Mouse (Mus musculus): ENCODE data around the gene Tgif1. TPM values are rescaled to one million over a fixed set of nuclear protein-coding genes. Genes with fewer than 3 reads are reported as not detected.
"Not testable (repeated sequence)": the region's sequence is repeated elsewhere in the genome, so short reads cannot be mapped to it uniquely, and the experiment has no call there.

Gene Tgif1
- polyA plus RNA-seq, 1 experiment from 2014 or later = 90.4 TPM

DNA sequence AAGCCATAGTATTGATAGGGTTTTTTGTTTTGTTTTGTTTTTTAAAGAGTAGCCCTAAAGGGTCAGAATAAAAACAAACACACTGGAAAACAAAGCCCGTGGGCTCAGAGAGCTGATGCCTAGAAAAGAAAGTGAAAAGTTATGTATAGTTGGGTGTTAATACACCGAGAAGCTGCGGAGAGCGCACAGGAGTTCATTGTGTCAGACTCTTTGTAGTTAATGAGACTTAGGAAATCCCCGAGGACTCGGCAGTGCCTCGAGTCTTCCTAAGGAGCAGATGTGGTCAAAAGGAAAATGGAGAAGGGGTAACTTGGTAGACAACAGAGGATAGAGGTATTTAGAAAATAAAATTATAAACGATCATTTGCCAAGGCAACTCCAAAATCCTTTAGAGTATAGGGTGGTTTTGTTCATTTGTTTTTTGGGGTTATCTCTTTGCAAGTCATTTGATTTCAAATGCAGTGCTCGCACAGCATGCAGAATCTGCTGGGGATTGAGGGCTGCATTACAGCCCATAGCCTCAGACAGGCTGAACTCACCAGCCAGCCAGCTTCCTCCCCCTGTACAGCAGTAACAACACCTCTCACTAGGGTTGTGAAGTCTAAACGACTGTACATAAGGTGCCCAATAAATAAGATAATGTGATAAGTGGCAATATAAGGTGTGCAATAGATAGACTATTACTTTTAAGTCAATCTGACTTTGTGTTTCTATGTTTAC, 18.1 kb downstream of the Tgif1 start:
- WGBS = 10% methylated on average over 10 of the region's 10 CpGs
- Histone ChIP-seq H3K9me3 (ENCODE audit: low read length) (no peaks in the 10 kb centered on the region), H3K4me1 (ENCODE audit: insufficient read depth, low read length) (peaks cover 14% of the 10 kb centered on the region; the same call in 1 of the 2 replicates), H3K27ac (ENCODE audit: low read length) (no peak overlapping the region), H3K36me3 (ENCODE audit: insufficient read depth, low read length) (peaks cover 11% of the 10 kb centered on the region; the same call in 1 of the 2 replicates), H3K9ac (replicated peaks; ENCODE audit: low read length) (peak overlapping the region; percentile 69), H3K4me3 (ENCODE audit: low read length) (peak overlapping the region; percentile 54), H3K27me3 (ENCODE audit: insufficient read depth, low read length) (no peaks in the 10 kb centered on the region), H3K4me2 (replicated peaks; ENCODE audit: low read depth, low read length) (peak overlapping the region; percentile 95)
- no peak for ATAC-seq (ENCODE audit: low FRiP score, low TSS enrichment)

DNA sequence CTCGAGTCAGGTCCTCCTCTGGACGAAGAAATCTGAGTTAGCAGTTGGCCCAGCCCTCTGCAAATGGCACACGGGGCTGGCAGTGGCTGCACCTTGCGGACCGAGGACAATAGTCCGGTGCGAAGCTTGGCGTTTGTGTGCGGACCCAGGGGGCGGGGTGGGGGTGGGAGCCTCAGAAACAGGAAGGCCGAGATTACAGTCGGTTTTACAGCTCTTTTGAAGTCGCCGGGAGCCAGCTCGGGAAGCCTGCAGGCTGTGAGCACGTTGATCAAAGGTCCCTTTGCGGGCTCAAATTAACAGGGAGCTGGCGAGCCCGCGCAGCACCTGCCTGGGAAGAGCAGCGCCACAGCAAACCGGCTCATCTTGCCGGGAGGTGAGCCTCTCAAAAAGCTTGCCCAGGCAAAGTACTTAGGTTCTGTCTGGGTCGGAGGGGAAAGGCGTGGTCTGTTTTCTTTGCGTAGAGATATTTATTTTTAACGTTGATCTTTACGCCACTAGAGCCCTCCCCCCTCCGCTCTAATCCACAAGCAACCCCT, 18.8 kb downstream of the Tgif1 start:
- peak; percentile 67 for ATAC-seq (ENCODE audit: low FRiP score, low TSS enrichment)

DNA sequence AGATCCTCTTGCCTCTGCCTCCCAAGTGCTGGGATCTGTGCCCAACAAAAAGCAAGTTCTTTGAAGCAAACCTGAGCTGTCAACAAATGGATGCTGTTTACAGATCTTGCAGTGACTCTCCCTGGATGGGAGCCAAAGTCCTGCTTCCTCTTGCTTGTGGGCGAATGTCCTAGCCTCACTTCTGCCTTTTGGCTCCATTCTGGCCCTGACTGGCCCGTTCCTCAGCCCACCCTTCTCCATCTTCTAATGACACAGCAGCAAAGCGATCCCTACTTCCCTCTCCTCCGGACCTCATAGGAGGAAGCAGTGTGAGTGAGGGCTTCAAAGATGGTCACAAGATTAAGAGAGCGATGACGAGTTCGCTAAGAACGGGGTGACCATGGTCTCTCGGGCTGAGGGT, 20.8 kb downstream of the Tgif1 start:
- Histone ChIP-seq H3K9me3 (ENCODE audit: low read length) (no peaks in the 10 kb centered on the region), H3K27me3 (ENCODE audit: insufficient read depth, low read length) (no peaks in the 10 kb centered on the region), H3K4me1 (ENCODE audit: insufficient read depth, low read length) (peaks cover 14% of the 10 kb centered on the region; the same call in 1 of the 2 replicates), H3K27ac (ENCODE audit: low read length) (no peak overlapping the region), H3K9ac (replicated peaks; ENCODE audit: low read length) (no peak overlapping the region), H3K4me3 (ENCODE audit: low read length) (no peak overlapping the region), H3K36me3 (ENCODE audit: insufficient read depth, low read length) (no peaks in the 10 kb centered on the region), H3K4me2 (replicated peaks; ENCODE audit: low read depth, low read length) (no peak overlapping the region)
- ATAC-seq (ENCODE audit: low FRiP score, low TSS enrichment) = no peak
- 86% methylated on average over 9 of the region's 9 CpGs for WGBS

More for the DNA sequence above, 18.8 kb downstream of the Tgif1 start:
- H3K9me3 ChIP-seq (ENCODE audit: low read length) = no peaks in the 10 kb centered on the region
- peaks cover 14% of the 10 kb centered on the region; the same call in 1 of the 2 replicates for H3K4me1 ChIP-seq (ENCODE audit: insufficient read depth, low read length)
- no peaks in the 10 kb centered on the region for H3K27me3 ChIP-seq (ENCODE audit: insufficient read depth, low read length)
- peak overlapping the region; percentile 54 for H3K4me3 ChIP-seq (ENCODE audit: low read length)
- under 1% methylated on average over 29 of the region's 29 CpGs for WGBS
- peak overlapping the region; percentile 95 for H3K4me2 ChIP-seq (replicated peaks; ENCODE audit: low read depth, low read length)
- H3K27ac ChIP-seq (ENCODE audit: low read length) = peak overlapping the region; percentile 45; the same call in 1 of the 2 replicates
- peak overlapping the region; percentile 69 for H3K9ac ChIP-seq (replicated peaks; ENCODE audit: low read length)
- H3K36me3 ChIP-seq (ENCODE audit: insufficient read depth, low read length) = peaks cover 7% of the 10 kb centered on the region; the same call in 1 of the 2 replicates

DNA sequence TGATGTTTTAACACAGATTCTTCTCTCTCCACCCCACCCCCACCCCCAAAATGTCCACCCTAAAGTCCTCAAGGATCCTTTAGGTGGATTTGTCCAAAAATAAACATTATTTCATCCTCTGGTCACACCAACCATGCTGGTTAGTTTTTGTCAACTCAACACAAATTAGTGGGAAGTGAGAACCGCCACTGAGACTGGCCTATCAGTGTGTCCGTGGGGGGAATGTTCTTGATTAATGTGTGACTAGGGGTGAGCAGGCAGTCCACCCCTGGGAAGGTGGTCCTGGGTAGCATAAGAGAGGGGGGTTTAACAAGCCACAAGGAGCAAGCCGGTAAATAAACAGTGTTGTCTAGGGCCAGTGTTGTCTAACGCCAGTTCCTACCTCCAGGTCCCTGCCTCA, 21.8 kb downstream of the Tgif1 start:
- H3K9me3 ChIP-seq (ENCODE audit: low read length) = no peaks in the 10 kb centered on the region
- H3K4me1 ChIP-seq (ENCODE audit: insufficient read depth, low read length) = peaks cover 14% of the 10 kb centered on the region; the same call in 1 of the 2 replicates
- no peaks in the 10 kb centered on the region for H3K27me3 ChIP-seq (ENCODE audit: insufficient read depth, low read length)
- H3K4me3 ChIP-seq (ENCODE audit: low read length) = no peak overlapping the region
- 39% methylated on average over 4 of the region's 4 CpGs for WGBS
- H3K27ac ChIP-seq (ENCODE audit: low read length) = no peak overlapping the region
- no peak overlapping the region for H3K9ac ChIP-seq (replicated peaks; ENCODE audit: low read length)
- no peaks in the 10 kb centered on the region for H3K36me3 ChIP-seq (ENCODE audit: insufficient read depth, low read length)
- H3K4me2 ChIP-seq (replicated peaks; ENCODE audit: low read depth, low read length) = no peak overlapping the region
- ATAC-seq (ENCODE audit: low FRiP score, low TSS enrichment) = no peak

DNA sequence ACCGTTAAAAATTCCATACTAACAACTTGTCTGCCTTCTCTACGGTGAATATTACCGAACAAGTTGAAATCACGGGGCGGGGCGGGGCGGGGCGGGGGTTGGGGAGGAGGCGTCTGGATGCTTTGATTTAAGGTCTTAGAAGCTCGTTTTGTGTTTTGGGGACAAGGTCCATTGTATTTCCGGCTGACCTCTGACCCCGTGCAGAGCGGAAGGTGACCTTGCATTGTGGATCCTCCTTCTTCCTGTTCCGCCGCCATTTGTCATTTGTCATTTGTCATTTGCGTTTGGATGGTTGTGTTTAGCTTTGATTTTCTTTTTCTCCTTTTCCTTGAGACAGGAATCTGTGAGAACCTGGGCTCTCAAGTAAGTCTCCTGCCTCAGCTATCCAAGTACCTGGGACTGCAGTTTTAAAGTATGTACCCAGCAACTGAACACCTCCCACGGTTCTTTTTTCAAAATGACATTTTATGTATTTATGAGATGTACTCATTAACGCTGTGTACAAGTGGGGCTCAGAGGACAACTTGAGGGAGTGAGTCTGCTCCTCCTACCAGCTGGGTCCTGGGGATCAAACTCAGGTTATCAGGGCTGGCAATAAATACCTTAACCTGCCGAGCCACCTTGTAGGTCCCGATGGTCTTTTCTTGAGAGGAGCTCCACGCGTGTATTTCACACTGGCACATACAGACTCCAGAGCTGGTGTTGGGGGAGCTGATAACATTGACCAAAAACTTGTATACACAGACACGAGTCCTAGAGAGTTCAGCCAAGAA, 23.2 kb downstream of the Tgif1 start:
- Histone ChIP-seq H3K9me3 (ENCODE audit: low read length) (no peaks in the 10 kb centered on the region), H3K4me2 (replicated peaks; ENCODE audit: low read depth, low read length) (no peak overlapping the region), H3K36me3 (ENCODE audit: insufficient read depth, low read length) (no peaks in the 10 kb centered on the region), H3K27me3 (ENCODE audit: insufficient read depth, low read length) (no peaks in the 10 kb centered on the region), H3K9ac (replicated peaks; ENCODE audit: low read length) (no peak overlapping the region), H3K4me3 (ENCODE audit: low read length) (no peak overlapping the region), H3K27ac (ENCODE audit: low read length) (no peak overlapping the region), H3K4me1 (ENCODE audit: insufficient read depth, low read length) (peaks cover 8% of the 10 kb centered on the region; the same call in 1 of the 2 replicates)
- WGBS = 81% methylated on average over 23 of the region's 23 CpGs
- ATAC-seq (ENCODE audit: low FRiP score, low TSS enrichment) = no peak

DNA sequence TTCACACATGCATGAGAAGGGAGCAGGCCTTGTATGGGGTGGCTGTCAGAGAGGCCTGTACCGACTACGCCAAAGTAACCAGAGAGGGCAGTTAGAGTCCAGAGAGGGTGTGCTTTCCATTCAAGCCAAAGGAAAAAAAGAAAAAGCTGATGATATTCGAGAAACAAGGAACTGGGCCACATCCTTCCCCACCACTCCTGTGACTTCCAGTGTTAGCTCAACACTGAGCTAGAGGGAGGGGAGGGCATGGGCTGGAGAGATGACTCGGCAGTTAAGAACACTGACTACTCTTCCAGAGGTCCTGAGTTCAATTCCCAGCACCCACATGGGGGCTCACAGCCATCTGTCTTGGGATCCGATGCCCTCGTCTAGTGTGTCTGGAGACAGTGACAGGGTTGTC, 24.1 kb downstream of the Tgif1 start:
- no peak overlapping the region for H3K9ac ChIP-seq (replicated peaks; ENCODE audit: low read length)
- no peaks in the 10 kb centered on the region for H3K9me3 ChIP-seq (ENCODE audit: low read length)
- H3K27ac ChIP-seq (ENCODE audit: low read length) = no peak overlapping the region
- H3K4me3 ChIP-seq (ENCODE audit: low read length) = no peak overlapping the region
- H3K4me2 ChIP-seq (replicated peaks; ENCODE audit: low read depth, low read length) = no peak overlapping the region
- H3K27me3 ChIP-seq (ENCODE audit: insufficient read depth, low read length) = no peaks in the 10 kb centered on the region
- 78% methylated on average over 6 of the region's 6 CpGs for WGBS
- ATAC-seq (ENCODE audit: low FRiP score, low TSS enrichment) = no peak
- H3K4me1 ChIP-seq (ENCODE audit: insufficient read depth, low read length) = peaks cover 1% of the 10 kb centered on the region; the same call in 1 of the 2 replicates
- no peaks in the 10 kb centered on the region for H3K36me3 ChIP-seq (ENCODE audit: insufficient read depth, low read length)

DNA sequence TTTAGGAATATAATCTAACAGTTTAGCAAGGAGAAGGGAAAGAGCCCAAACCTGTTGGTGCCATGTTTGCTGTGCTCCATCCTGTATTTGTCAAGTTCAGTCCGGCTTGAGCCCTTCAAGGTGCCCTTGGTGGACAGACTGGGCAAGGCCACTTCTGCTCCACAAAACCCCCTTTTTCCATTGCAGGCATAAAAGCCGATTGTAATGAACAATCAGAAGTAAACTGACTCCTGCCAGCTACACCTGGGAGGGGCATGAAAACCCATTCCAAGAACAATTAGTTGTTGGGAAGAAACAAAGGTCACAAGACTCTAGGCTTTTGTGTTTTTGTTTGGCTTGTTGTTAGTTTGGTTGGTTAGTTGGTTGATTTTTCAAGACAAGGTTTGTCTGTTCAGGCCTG, 24.8 kb downstream of the Tgif1 start:
- ATAC-seq (ENCODE audit: low FRiP score, low TSS enrichment) = no peak
- H3K4me2 ChIP-seq (replicated peaks; ENCODE audit: low read depth, low read length) = no peak overlapping the region
- no peak overlapping the region for H3K27ac ChIP-seq (ENCODE audit: low read length)
- no peaks in the 10 kb centered on the region for H3K36me3 ChIP-seq (ENCODE audit: insufficient read depth, low read length)
- H3K27me3 ChIP-seq (ENCODE audit: insufficient read depth, low read length) = no peaks in the 10 kb centered on the region
- no peaks in the 10 kb centered on the region for H3K4me1 ChIP-seq (ENCODE audit: insufficient read depth, low read length)
- WGBS = 79% methylated on average over 2 of the region's 2 CpGs
- H3K9ac ChIP-seq (replicated peaks; ENCODE audit: low read length) = no peak overlapping the region
- H3K4me3 ChIP-seq (ENCODE audit: low read length) = no peak overlapping the region
- no peaks in the 10 kb centered on the region for H3K9me3 ChIP-seq (ENCODE audit: low read length)

DNA sequence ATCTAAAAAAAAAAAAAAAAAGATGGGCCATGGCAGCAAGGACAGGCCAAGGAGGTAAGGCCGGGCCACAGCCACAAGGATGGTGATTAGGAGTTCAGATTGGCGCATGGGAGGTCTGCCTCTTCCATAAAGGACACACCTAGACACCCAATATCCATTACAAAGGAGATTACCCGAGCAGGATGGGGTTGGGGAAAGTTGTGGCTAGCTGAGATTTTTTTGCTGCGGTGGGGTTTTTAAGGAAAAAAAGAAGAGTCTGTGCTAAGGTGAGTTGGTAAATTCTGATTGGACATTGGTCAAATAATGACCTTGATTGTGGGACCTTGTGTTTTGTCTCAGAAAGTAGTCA, 25.2 kb downstream of the Tgif1 start:
- Histone ChIP-seq H3K9ac (replicated peaks; ENCODE audit: low read length) (no peak overlapping the region), H3K36me3 (ENCODE audit: insufficient read depth, low read length) (no peaks in the 10 kb centered on the region), H3K27me3 (ENCODE audit: insufficient read depth, low read length) (no peaks in the 10 kb centered on the region), H3K4me2 (replicated peaks; ENCODE audit: low read depth, low read length) (no peak overlapping the region), H3K4me1 (ENCODE audit: insufficient read depth, low read length) (no peaks in the 10 kb centered on the region), H3K27ac (ENCODE audit: low read length) (no peak overlapping the region), H3K4me3 (ENCODE audit: low read length) (no peak overlapping the region), H3K9me3 (ENCODE audit: low read length) (no peaks in the 10 kb centered on the region)
- 82% methylated on average over 4 of the region's 4 CpGs for WGBS
- ATAC-seq (ENCODE audit: low FRiP score, low TSS enrichment) = no peak

DNA sequence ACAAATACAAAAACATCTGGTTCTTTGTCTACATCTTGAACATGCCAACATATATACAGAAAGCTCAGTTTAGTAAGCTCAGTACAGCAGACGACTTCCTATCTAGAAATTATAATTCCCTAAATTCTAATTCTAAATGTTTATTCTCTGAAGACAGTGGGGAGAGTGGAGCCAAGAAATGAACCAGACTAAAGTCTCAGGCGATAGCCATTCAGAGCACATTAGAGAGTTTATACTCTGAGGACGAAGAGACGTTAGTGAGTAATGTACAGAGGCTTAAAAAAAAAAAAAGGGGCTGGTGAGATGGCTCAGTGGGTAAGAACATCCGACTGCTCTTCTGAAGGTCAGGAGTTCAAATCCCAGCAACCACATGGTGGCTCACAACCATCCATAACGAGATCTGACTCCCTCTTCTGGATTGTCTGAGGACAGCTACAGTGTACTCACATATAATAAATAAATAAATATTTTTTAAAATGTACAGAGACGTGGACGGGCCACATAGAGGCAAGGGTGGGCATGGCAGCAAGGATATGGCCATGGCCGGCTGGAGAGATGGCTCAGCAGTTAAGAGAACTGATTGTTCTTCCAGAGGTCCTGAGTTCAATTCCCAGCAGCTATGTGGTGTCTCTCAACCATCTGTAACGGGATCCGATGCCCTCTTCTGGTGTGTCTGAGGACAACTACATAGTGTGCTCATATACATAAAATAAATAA, 25.7 kb downstream of the Tgif1 start:
- H3K4me2 ChIP-seq (replicated peaks; ENCODE audit: low read depth, low read length); H3K4me3 ChIP-seq (ENCODE audit: low read length); H3K27ac ChIP-seq (ENCODE audit: low read length); H3K27me3 ChIP-seq (ENCODE audit: insufficient read depth, low read length); ATAC-seq (ENCODE audit: low FRiP score, low TSS enrichment); H3K4me1 ChIP-seq (ENCODE audit: insufficient read depth, low read length); H3K9me3 ChIP-seq (ENCODE audit: low read length); H3K36me3 ChIP-seq (ENCODE audit: insufficient read depth, low read length); H3K9ac ChIP-seq (replicated peaks; ENCODE audit: low read length): not testable (repeated sequence)
- 82% methylated on average over 11 of the region's 11 CpGs for WGBS

All from kidney, embryonic 16.5 days (tissue).